Mouse (Mus musculus) bone marrow macrophage, adult 2 months (primary cell): Measurements from ENCODE around the gene Gm44790.

Experiments
- CTCF ChIP-seq: IDR thresholded peaks from 2 replicates; pipeline ENCODE4 v1.5.1; 2012; ENCODE audit warnings: low read depth, mild to moderate bottlenecking, low read length, moderate library complexity
- POLR2A ChIP-seq: IDR thresholded peaks from 2 replicates; pipeline ENCODE4 v1.6.1; 2012; ENCODE audit warnings: mild to moderate bottlenecking, low read depth, low read length, borderline replicate concordance

DNA sequence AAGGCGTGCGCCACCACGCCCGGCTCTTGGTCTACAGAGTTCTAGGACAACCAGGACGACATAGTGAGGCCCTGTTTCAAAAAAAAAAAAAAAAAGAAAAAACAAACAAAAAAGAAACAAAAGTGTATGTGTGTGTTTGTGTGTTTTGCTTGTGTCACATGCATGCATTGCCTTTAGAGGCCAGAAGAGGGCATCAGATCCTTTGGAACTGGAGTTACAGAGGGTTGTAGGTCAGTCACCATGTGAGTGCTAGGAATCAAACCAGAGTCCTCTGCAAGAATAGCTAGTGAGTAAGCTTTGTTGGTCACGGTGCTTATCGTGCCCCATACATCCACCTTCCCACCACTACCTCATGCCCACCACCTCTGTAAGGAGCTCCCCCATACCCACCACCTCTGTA, 68.3 kb downstream of the Gm44790 start:
- TF ChIP-seq POLR2A: no peak
- TF ChIP-seq CTCF: no peak
